Mouse (Mus musculus) liver, embryonic 14.5 days (tissue): ENCODE measurements around the gene Ifna6.

Source experiments
- CTCF ChIP-seq: IDR thresholded peaks from 2 replicates; pipeline ENCODE4 v1.5.1; 2016; ENCODE audit warnings: antibody characterized with exemption, low read depth, control low read depth
- EP300 ChIP-seq: IDR thresholded peaks from 2 replicates; pipeline ENCODE4 v1.6.1; 2016; ENCODE audit warnings: antibody characterized with exemption, low read depth

DNA sequence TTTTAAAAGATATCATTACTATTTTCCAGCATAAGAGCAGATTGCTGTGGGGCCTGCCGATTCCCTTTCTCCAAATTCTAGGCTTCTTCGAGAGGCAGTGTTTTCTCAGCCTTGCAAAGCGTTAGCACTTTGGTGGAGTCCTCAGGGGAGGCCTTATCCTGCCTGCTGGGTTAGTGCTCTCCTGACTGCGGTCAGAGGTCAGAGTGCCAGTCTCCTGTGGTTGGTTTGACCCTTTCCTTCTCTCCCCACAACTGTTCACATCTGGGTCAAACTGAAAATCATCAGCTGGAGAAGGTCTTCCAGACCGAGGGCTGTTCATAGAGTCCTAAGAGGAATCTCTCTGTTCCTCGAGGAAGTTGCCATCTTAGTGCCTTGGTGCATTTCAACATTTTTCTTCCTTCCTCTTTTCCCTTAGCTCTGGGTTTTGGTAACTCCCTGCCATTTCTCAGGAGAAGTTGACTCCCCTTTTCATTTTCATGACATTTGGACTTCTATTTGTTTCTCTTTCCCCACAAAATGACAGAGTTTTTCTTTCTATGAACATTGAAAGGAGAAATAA is 37.9 kb downstream of the Ifna6 start:
- TF ChIP-seq CTCF (no peak), EP300 (no peak)
